Mouse (Mus musculus): ENCODE measurements at regions not wholly inside any gene's neighbourhood (a gene's known extent, or its start where the extent isn't known, plus 50 kb on each side); places are given as distances from the start of the nearest gene placed in this dataset.
A peak's percentile ranks its signal among the peaks of the same experiment; 100 is the strongest.
"Not testable (repeated sequence)": the region's sequence is repeated elsewhere in the genome, so short reads cannot be mapped to it uniquely, and the experiment has no call there.

- no peak for DNase-seq (ENCODE audit: low spot score in 2 of 2)
Observed at GRCm38 (mm10) chr6:13006596-13006995, 63.0 kb upstream of the Tmem106b start.

GRCm38 (mm10) chr6:12994701-12995100 lies 74.9 kb upstream of the Tmem106b start:
- no peak for DNase-seq (ENCODE audit: low spot score in 2 of 2)

- no peak for DNase-seq (ENCODE audit: low spot score in 2 of 2)
Observed at GRCm38 (mm10) chr6:12993772-12994171, 75.8 kb upstream of the Tmem106b start.

- DNase-seq (ENCODE audit: low spot score in 2 of 2) = no peak
Observed at GRCm38 (mm10) chr6:12977184-12977897, 92.2 kb upstream of the Tmem106b start.

- DNase-seq (ENCODE audit: low spot score in 2 of 2) = no peak
Observed at GRCm38 (mm10) chr6:12971604-12972003, 98.0 kb upstream of the Tmem106b start.

GRCm38 (mm10) chr6:12967291-12967690 lies 102.3 kb upstream of the Tmem106b start:
- DNase-seq (ENCODE audit: low spot score in 2 of 2) = no peak

GRCm38 (mm10) chr6:12957797-12958196 lies 111.8 kb upstream of the Tmem106b start:
- peak; percentile 48 to 56 for DNase-seq (ENCODE audit: low spot score in 2 of 2)

- DNase-seq (ENCODE audit: low spot score in 2 of 2) = no peak
Observed at GRCm38 (mm10) chr6:12911610-12912009, 157.9 kb upstream of the Tmem106b start.

- DNase-seq (ENCODE audit: low spot score in 2 of 2) = no peak
Observed at GRCm38 (mm10) chr6:12892929-12893328, 143.7 kb upstream of the Thsd7a start.

- not testable (repeated sequence) for DNase-seq (ENCODE audit: low spot score in 2 of 2)
Observed at GRCm38 (mm10) chr6:12876947-12877346, 127.7 kb upstream of the Thsd7a start.

GRCm38 (mm10) chr6:12876366-12876765 lies 127.2 kb upstream of the Thsd7a start:
- DNase-seq (ENCODE audit: low spot score in 2 of 2) = no peak

- DNase-seq (ENCODE audit: low spot score in 2 of 2) = no peak
Observed at GRCm38 (mm10) chr6:12868251-12868650, 119.0 kb upstream of the Thsd7a start.

GRCm38 (mm10) chr6:12852041-12852440 lies 102.8 kb upstream of the Thsd7a start:
- no peak for DNase-seq (ENCODE audit: low spot score in 2 of 2)

GRCm38 (mm10) chr6:12835079-12835478 lies 85.9 kb upstream of the Thsd7a start:
- DNase-seq (ENCODE audit: low spot score in 2 of 2) = not testable (repeated sequence)

- peak in 1 of 2 experiments; percentile 15 for DNase-seq (ENCODE audit: low spot score in 2 of 2)
Observed at GRCm38 (mm10) chr6:12833358-12833757, 84.1 kb upstream of the Thsd7a start.

GRCm38 (mm10) chr6:12831916-12832315 lies 82.7 kb upstream of the Thsd7a start:
- DNase-seq (ENCODE audit: low spot score in 2 of 2) = no peak

GRCm38 (mm10) chr6:12831485-12831884 lies 82.3 kb upstream of the Thsd7a start:
- no peak for DNase-seq (ENCODE audit: low spot score in 2 of 2)

- no peak for DNase-seq (ENCODE audit: low spot score in 2 of 2)
Observed at GRCm38 (mm10) chr6:12827745-12828144, 78.5 kb upstream of the Thsd7a start.

GRCm38 (mm10) chr6:12814972-12815770 lies 66.0 kb upstream of the Thsd7a start:
- no peak for DNase-seq (ENCODE audit: low spot score in 2 of 2)

- not testable (repeated sequence) for DNase-seq (ENCODE audit: low spot score in 2 of 2)
Observed at GRCm38 (mm10) chr6:12813781-12814180, 64.6 kb upstream of the Thsd7a start.

GRCm38 (mm10) chr6:12812467-12812866 lies 63.3 kb upstream of the Thsd7a start:
- DNase-seq (ENCODE audit: low spot score in 2 of 2) = no peak

GRCm38 (mm10) chr6:12812036-12812435 lies 62.8 kb upstream of the Thsd7a start:
- DNase-seq (ENCODE audit: low spot score in 2 of 2) = no peak

GRCm38 (mm10) chr6:12809601-12810000 lies 60.4 kb upstream of the Thsd7a start:
- DNase-seq (ENCODE audit: low spot score in 2 of 2) = no peak
